ENCODE assay signal across 8 mouse cellular contexts in the genomic region with DNA sequence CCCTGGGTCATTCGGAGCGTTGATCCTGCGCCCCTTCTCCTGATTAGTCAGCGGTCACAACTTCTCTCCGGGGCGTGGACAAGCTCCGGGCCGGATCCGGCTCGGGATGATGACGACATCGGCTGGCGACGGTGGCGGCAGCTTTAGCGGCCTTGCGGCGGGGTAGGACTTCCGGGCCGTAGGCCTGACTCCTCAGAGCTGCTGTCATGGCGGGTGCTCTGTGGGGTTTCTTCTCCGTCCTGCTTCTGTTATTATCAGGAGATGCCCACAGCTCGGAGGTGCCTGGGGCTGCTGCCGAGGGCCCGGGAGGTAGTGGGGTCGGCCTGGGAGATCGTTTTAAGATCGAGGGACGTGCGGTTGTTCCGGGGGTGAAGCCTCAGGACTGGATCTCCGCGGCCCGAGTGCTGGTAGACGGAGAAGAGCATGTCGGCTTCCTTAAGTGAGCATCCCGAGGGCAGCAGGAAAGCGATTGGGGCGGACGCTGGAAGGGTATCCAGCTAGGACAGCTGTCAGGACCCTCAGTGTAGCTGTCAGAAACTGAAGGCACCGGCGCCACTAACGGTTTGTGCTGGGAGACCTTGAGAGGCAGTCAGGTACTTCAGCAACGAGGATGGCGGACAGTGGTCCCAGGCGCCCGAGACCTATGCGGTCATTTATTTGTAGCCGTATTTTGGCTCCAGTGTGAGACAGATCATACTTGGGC. TPM values are rescaled to one million over a fixed set of nuclear protein-coding genes. Genes with fewer than 3 reads are reported as not detected.
A peak's percentile ranks its signal among the peaks of the same experiment; 100 is the strongest.
DNase-seq lines count a peak whose midpoint lies in the region; ATAC-seq lines count a peak whose summit lies in the region.

A gene (plus strand): TSS at position 136 of the 703 bp plus-strand sequence.

- peak; percentile 97 to 99 for DNase-seq in adrenal gland, adult (ENCODE audit: inconsistent age in 2 of 2, low spot score in 1 of 2)
- peak; percentile 96 for DNase-seq in embryo, embryonic 10.5 days (ENCODE audit: low spot score)
- DNase-seq in gastrocnemius, postnatal 25 days, result peak; percentile 96
- peak; percentile 99 for DNase-seq in intestine, embryonic 14.5 days (ENCODE audit: low spot score)
- peak; percentile 93 to 96 for DNase-seq in left cerebral cortex, postnatal 14 days (ENCODE audit: low spot score in 2 of 2)
- peak; percentile 94 for DNase-seq in mesoderm, embryonic 11.5 days (ENCODE audit: low read depth, low spot score)
- peak; percentile 93 to 94 for DNase-seq in right cerebral cortex, postnatal 36 days (ENCODE audit: low spot score in 2 of 2)
- DNase-seq in yolk sac, embryonic 10.5 days (ENCODE audit: low spot score), result peak; percentile 95

- ATAC-seq in intestine, embryonic 14.5 days (replicated peaks; ENCODE audit: low FRiP score, low TSS enrichment, low read depth), result peak; percentile 99

- 0 out of 2 replicates have a peak, but pooled peaks cover under 1% of the 10 kb centered on the region for H3K9me3 ChIP-seq in intestine, embryonic 14.5 days (ENCODE audit: control insufficient read depth, low read length)

- peak within 1 kb of the TSS; percentile 91 for H3K9ac ChIP-seq in intestine, embryonic 14.5 days (ENCODE audit: low read length)

- H3K4me3 ChIP-seq in intestine, embryonic 14.5 days (ENCODE audit: low read depth, low read length), result peak within 1 kb of the TSS; percentile 96

- WGBS in intestine, embryonic 14.5 days, result under 1% methylated on average over 49 of the region's 49 CpGs

- intact Hi-C loops in left cerebral cortex, postnatal 14 days (cut with DNase I), result loop anchor here (10.0 kb wide), 1 partner anchor 190 kb away; a partner anchor contains a TSS

- peak within 1 kb of the TSS; percentile 74 for H3K27ac ChIP-seq in intestine, embryonic 14.5 days (ENCODE audit: low read depth)

- peak within 1 kb of the TSS; percentile 93 for H3K4me2 ChIP-seq in intestine, embryonic 14.5 days (ENCODE audit: low read length)

- no peaks in the 10 kb centered on the region for H3K27me3 ChIP-seq in intestine, embryonic 14.5 days (replicated peaks; ENCODE audit: control insufficient read depth, insufficient read depth, low read length)

- peaks cover 3% of the 10 kb centered on the region for H3K36me3 ChIP-seq in intestine, embryonic 14.5 days (ENCODE audit: control insufficient read depth, insufficient read depth, low read length)

- peaks cover 8% of the 10 kb centered on the region; the same call in 1 of the 2 replicates for H3K4me1 ChIP-seq in intestine, embryonic 14.5 days (replicated peaks; ENCODE audit: control insufficient read depth, insufficient read depth, low read length)

RNA-seq across cellular contexts. Expression of the gene that starts here (rescaled TPM):
- total RNA-seq in gastrocnemius, postnatal 25 days (2021), result 10 to 100 TPM; 12.6 to 14.1 TPM
- polyA plus RNA-seq in intestine, embryonic 14.5 days (2014; fragmentation: Nextera tagmentation; extraction: Ambion mirVana), result 16.9 and 17.5 TPM in 2 replicates
- 10 to 100 TPM; 44.6 to 46.1 TPM for total RNA-seq in left cerebral cortex, postnatal 14 days (2021)

Comparison
In these comparisons a context has a peak if more than half of its experiments do, and no peak if none do; other contexts are left out.
1. Peak in every context shown above with its lines: DNase-seq, ATAC-seq, H3K4me3 ChIP-seq and H3K27ac ChIP-seq.